Mouse (Mus musculus) induced T-regulatory cell, adult 2 months (primary cell): ENCODE measurements at regions not wholly inside any gene's neighbourhood (a gene's known extent, or its start where the extent isn't known, plus 50 kb on each side); places are given as distances from the start of the nearest gene placed in this dataset.

Experiments used
- DNase-seq: peaks from one replicate; pipeline ENCODE4 v3.0.0-alpha.2; 2012; ENCODE audit warnings: low read depth

DNA sequence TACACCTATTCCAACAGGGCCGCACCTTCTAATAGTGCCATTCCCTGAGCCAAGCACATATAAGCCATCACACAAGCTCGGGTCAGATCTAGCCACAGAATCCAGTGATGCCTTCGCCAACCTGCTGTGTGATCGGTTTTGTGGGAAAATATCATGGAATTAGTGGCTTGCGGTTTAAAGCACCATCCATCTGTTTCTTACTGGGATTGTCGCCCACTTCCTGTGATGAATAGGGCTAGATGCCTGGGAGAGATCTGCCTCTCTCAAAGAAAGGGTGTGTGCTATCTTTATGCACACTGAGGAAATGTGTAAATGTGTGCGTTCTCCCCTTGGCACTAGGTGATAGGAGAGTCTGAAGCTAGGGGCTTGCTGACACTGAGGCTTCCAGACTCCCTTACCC lies 154.5 kb upstream of the Smim23 start:
- no peak for DNase-seq

- DNase-seq, result no peak
Observed at GRCm38 (mm10) chr11:32976572-32976971, 152.2 kb upstream of the Smim23 start.

DNA sequence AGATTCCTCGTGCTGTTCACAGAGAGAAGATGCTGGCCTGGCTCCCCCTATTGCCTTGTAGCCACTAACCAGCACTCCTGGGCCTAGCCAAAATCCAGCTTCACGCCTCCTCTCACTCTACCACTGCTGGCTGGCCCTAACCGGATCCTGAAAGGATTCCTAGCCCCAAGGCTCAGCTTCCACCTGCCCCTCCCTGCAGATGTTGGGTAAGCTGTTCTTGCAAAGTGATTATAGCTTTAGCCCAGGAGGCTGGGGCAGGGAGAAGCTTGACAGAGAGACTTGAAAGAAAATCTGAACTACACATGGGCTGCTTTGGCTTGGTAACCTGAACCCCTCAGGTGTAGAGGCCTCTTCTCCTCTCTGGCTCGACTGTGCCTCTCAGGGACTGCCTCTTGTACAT lies 149.0 kb upstream of the Smim23 start:
- no peak for DNase-seq

DNA sequence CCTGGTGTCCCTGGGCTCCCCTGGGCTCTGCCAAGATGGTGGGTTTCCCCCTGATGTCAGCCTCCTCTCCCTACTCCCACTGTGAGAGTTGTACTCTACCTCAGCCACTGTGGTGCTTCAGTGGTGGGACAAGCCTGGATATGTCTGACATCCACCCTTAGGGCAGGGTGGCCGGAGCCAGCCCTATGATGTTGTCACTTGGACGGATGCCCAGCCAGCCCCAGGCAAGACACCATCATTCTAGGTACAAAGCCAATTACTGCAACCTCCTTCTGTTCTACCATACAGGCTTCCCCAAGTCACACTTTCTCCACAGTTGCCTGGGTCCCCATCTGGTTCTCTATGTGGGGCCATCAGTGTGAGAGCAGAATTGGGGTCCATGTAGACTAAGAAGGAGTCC lies 141.0 kb upstream of the Smim23 start:
- no peak for DNase-seq

DNA sequence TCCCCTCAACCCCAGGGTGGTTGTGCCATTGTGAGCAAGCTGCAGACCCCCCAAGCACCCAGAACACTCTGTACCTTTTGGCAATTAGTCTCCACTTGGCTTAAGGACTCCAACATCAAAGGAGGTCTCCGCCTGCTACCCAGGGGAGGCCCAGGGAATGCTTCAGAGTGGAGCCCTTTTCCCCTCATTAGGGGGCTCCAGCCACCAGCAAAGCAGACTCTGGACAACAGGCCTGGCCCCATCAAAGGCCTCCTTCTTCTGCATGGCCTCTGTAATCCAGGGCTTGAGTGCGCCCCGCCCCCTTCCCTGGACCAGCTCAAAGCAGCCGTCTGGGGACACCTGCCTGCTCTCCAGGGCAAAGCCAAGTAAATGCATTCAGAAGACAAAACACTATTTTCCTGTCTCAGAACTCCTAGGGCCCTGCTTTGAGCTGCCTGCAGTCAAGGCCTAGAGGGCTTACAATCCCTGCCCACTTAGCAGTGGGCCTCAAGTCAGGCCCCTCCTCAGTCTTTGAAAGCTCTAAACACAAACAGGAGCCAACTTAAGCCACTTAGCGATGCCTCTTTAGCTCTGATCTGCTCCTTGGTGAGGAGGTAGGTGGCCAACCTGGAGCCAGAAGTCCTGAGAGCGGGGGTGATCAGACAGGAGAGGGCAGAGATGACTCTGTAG lies 139.4 kb upstream of the Smim23 start:
- no peak for DNase-seq

DNA sequence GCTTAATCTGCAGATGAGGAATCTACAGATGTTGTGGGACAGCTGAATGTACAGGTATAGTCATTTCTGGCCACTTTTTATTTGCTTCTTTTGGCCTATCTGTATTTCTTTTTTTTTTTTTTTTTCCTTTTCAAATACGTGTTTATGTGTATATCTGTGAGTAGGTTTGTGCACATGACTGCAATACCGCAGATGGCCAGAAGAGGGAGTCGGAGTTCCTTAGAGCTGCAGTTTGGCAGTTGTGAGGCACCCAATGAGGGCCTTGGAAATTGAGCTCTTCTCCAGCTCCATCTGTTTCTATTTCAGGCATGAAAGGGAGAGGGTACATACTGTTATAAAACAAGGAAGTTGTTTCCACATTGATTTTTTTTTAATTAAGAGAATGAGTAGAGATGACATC lies 137.2 kb upstream of the Smim23 start:
- peak; percentile 21 for DNase-seq

- DNase-seq, result no peak
Observed at GRCm38 (mm10) chr11:32958961-32959360, 134.6 kb upstream of the Smim23 start.

DNA sequence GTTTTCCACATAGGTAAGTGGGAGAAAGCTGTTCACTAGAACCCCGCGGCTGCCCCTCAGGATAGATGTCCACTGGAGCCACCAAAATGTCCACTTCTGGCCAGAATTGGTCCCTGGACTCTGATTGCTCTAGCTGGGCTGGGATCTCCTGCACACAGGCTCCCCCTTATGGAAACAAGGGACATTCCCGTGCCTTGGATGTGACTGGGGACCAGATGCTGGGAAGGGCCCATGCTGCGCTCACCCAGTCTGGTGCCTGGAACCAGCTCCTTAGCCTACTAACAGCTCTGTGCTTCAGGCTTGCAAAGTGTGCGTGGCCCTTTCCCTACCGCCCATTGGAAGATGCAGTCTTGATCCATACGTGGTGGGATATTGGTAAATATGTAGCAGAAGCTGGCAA lies 132.6 kb upstream of the Smim23 start:
- no peak for DNase-seq

DNA sequence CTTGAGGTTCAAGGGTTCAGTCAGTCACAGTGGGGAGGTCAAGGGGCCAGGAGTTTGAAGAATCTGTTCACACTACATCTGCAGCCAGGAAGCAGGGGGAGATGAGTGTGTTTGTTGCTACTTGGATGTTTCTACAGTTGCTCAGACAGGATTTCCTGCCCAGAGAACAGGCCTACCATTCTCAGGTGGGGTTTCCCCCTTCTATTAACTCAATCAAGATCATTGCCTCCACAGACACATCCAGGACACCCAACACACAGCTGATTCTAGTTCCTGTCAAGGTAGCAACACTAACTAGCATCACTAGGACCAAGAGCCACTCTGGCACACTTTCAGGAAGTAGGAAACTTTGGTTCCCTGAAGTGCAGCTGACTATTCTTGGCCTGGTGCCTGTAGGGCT lies 127.9 kb upstream of the Smim23 start:
- DNase-seq, result peak; percentile 4

DNA sequence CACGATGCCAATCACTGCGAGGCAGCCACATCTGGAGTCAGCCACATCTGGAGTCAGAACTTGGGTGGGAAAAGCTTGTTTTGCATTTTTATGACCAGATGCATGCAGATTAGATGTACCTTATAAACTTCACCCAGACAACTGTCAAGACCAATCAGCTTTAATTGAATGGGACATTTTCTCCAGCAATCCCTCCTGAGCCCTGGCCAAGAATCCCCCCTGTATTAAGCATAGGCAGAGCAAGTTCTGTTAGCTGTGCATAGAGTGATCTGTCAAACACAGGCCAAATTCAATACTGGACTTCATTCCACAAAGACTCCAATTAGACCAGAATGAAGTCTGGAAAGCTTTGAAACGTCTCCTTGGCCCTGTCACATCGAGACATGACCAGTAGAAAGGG lies 123.7 kb upstream of the Smim23 start:
- DNase-seq, result no peak

- no peak for DNase-seq
Observed at GRCm38 (mm10) chr11:32946481-32947001, 122.1 kb upstream of the Smim23 start.

DNA sequence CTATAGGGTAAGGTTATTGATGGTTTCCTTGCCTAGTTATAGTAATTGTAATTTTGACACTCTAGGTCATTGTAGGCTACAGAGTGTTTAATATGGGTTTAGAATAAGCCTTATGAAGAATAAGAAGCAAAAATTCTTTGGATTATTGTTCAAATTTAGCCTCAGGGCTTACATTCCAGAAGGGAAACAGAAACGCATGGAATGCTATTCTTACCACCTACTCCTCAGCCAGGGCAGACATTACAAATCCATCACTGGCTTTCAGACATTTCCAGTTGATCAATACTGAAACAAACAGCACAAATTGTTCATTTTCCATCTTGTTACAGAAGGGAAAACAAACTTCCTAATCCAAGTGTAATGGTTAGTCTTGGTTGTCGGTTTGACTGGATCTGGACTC lies 120.7 kb upstream of the Smim23 start:
- DNase-seq, result no peak

GRCm38 (mm10) chr11:32941331-32942009 lies 117.1 kb upstream of the Smim23 start:
- DNase-seq, result no peak

DNA sequence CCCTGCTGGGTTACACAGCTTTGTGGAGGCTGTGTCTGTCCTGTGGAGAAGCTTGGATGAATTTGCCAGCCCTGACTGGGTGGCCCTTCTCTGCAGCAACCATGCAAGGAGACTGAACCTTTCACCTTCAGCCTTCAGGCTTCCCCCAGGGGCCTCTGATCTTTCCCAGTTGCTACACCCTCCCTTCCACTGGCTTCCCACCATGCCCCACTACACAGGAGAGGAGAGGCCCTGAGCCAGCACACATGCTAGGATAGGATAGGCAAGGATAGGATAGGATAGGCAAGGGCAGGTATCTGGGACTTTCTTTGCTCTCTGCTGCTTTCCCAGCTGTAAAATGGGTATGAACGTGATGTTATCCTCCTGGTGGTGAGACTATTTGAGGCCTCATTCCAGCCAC lies 114.7 kb upstream of the Smim23 start:
- no peak for DNase-seq

DNA sequence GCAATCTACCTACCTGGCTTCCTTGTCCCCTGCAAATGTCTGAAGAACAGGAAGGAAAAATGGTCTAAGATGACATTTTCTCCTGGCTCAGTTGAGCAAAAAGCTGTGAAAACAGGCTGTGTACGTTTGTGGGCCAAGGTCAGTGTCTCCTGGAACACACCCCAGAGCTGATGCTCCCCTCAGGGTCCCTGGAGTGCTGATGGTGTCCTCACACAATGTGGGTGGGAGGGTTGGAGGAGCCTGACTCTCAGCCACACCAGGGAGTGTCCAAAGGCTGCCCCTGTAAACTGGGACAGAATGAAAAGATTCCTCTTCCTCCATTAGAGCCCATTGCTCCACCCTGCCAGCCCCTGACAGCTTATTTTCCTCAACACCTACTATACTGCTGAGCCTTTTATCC lies 112.8 kb upstream of the Smim23 start:
- DNase-seq, result no peak

- no peak for DNase-seq
Observed at GRCm38 (mm10) chr11:32931928-32932327, 107.5 kb upstream of the Smim23 start.

- DNase-seq, result no peak
Observed at GRCm38 (mm10) chr11:32931018-32931417, 106.6 kb upstream of the Smim23 start.

- DNase-seq, result no peak
Observed at GRCm38 (mm10) chr11:32928837-32929236, 104.4 kb upstream of the Smim23 start.

DNA sequence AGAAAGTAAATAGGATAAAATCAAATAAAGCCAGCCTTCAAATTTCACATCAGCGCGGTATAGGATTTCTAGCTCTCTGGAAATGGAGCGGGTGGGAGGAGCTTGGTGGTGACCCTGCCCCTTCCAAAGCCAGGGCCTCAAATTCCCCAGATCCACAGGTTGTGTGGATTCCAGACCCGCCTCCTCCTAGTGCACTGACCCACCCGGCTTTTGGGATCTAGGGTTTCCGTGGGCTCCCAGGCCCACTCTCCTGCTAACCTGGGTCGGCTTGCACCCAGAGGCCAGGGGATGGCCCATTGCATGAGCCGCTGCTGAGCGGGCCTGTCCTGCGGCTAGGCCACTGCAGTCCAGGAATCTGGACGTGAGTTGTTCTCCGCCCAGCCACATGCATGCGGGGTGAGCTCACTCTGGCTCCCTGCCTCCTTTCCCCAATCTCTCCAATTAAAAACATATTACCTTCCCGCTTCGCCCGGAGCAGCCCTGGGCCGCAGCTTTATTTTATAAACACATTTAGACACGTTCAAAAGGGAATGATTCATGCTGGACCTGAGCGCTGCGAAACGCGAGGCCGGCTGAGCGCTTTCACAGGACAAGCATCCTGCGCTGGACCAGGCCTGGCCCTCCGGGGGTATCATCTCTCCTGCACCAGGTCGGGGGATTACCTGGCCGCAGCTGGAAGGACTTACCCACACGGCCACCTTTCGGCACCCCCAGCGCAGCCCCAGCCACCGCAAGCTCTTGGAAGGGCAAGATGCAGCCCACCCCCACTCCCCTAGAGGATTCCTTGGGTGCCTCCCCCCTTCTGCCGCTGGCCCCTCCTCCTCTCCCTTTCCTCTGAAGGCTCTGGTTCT lies 101.2 kb upstream of the Smim23 start:
- no peak for DNase-seq

GRCm38 (mm10) chr11:32924932-32925331 lies 100.5 kb upstream of the Smim23 start:
- no peak for DNase-seq

GRCm38 (mm10) chr11:32913071-32913470 lies 88.7 kb upstream of the Smim23 start:
- no peak for DNase-seq

- no peak for DNase-seq
Observed at GRCm38 (mm10) chr11:32911791-32912190, 87.4 kb upstream of the Smim23 start.
